Mouse (Mus musculus): Measurements from ENCODE around the gene Slc8a1.

Slc8a1 gene

GRCm38 (mm10) chr17:81336024-81336754 is 402.0 kb downstream of the Slc8a1 start:
- no peak for DNase-seq (ENCODE audit: low spot score)

GRCm38 (mm10) chr17:81335526-81335925 is 402.7 kb downstream of the Slc8a1 start:
- no peak for DNase-seq (ENCODE audit: low spot score)
